Mouse (Mus musculus) limb, embryonic 13.5 days (tissue): ENCODE data around the gene Slc12a7. TPM values are rescaled to one million over a fixed set of nuclear protein-coding genes. Genes with fewer than 3 reads are reported as not detected.

ENCODE experiments used
- ATAC-seq: fragments of 200-750 bp; cut with Nextera tagmentation; 2 replicates; pipeline ENCODE4 v1.8.0; 2017; ENCODE audit warnings: low read depth, moderate number of reproducible peaks, moderate TSS enrichment; ENCODE audit not compliant: low FRiP score
- H3K27ac ChIP-seq: fragments of 300-500 bp; sonication (generic); 2 replicates; pipeline ENCODE4 v1.5.1; 2015; ENCODE audit warnings: inconsistent platforms, mild to moderate bottlenecking, moderate library complexity
- H3K27me3 ChIP-seq: fragments of 300-500 bp; sonication (generic); 2 replicates; pipeline ENCODE4 v1.6.1; 2015; ENCODE audit warnings: mild to moderate bottlenecking, inconsistent platforms
- H3K36me3 ChIP-seq: fragments of 300-500 bp; sonication (generic); 2 replicates; pipeline ENCODE4 v1.6.1; 2015; ENCODE audit warnings: inconsistent platforms, mild to moderate bottlenecking, moderate library complexity
- H3K4me1 ChIP-seq: fragments of 300-500 bp; sonication (generic); 2 replicates; pipeline ENCODE4 v1.6.1; 2015; ENCODE audit warnings: inconsistent platforms
- H3K4me2 ChIP-seq: fragments of 300-500 bp; sonication (generic); replicated peaks from 2 replicates; pipeline ENCODE4 v1.6.1; 2015; ENCODE audit warnings: inconsistent platforms, mild to moderate bottlenecking, moderate library complexity
- H3K4me3 ChIP-seq: fragments of 300-500 bp; sonication (generic); 2 replicates; pipeline ENCODE4 v1.5.1; 2015; ENCODE audit warnings: moderate library complexity, mild to moderate bottlenecking, inconsistent platforms
- H3K9ac ChIP-seq: fragments of 300-500 bp; sonication (generic); 2 replicates; pipeline ENCODE4 v1.6.1; 2015; ENCODE audit warnings: mild to moderate bottlenecking, inconsistent platforms
- H3K9me3 ChIP-seq: fragments of 300-500 bp; sonication (generic); 2 replicates; pipeline ENCODE4 v1.6.1; 2016; ENCODE audit warnings: inconsistent platforms
- WGBS: fragments of 180-500 bp; shearing (Covaris S2); methylation state at CpG from one replicate; pipeline ENCODE4 v1.1.7; 2015; 5-methylcytosine and 5-hydroxymethylcytosine counted together
- polyA plus RNA-seq: library from polyadenylated mRNA; unstranded; fragments of >200 nt; fragmentation: Nextera tagmentation; extraction: Ambion mirVana; gene quantifications from 2 replicates; pipeline ENCODE4 v1.2.1, GENCODE M21; 2015

Gene Slc12a7
- polyA plus RNA-seq, 1 experiment from 2014 or later = 28.2 TPM

- H3K27ac ChIP-seq = peak overlapping the region; percentile 92
- 0 out of 2 replicates have a peak, but pooled peaks cover 2% of the 10 kb centered on the region for H3K27me3 ChIP-seq
- peak overlapping the region; percentile 51 for H3K9ac ChIP-seq
- no peak overlapping the region for H3K4me3 ChIP-seq
- 4% methylated on average over 12 of the region's 12 CpGs for WGBS
- peaks cover 80% of the 10 kb centered on the region for H3K4me1 ChIP-seq
- no peaks in the 10 kb centered on the region for H3K9me3 ChIP-seq
- H3K4me2 ChIP-seq = peak overlapping the region; percentile 45
- peak; percentile 74 for ATAC-seq
- H3K36me3 ChIP-seq = no peaks in the 10 kb centered on the region
These were observed 100.9 kb downstream of the Slc12a7 start for GRCm38 (mm10) chr13:73833809-73834208.

- H3K4me2 ChIP-seq = peak overlapping the region; percentile 31
- H3K27me3 ChIP-seq = 0 out of 2 replicates have a peak, but pooled peaks cover 2% of the 10 kb centered on the region
- WGBS = 18% methylated on average over 4 of the region's 4 CpGs
- ATAC-seq = peak; percentile 34; the same call in 1 of the 2 replicates
- peaks cover 92% of the 10 kb centered on the region for H3K4me1 ChIP-seq
- H3K36me3 ChIP-seq = peaks cover 10% of the 10 kb centered on the region
- H3K4me3 ChIP-seq = no peak overlapping the region
- no peaks in the 10 kb centered on the region for H3K9me3 ChIP-seq
- H3K9ac ChIP-seq = no peak overlapping the region
- H3K27ac ChIP-seq = peak overlapping the region; percentile 87
These were observed 102.9 kb downstream of the Slc12a7 start for GRCm38 (mm10) chr13:73835791-73836190.

- Histone ChIP-seq H3K27ac (peak overlapping the region; percentile 87), H3K27me3 (0 out of 2 replicates have a peak, but pooled peaks cover 2% of the 10 kb centered on the region), H3K9me3 (no peaks in the 10 kb centered on the region), H3K4me1 (peaks cover 86% of the 10 kb centered on the region), H3K4me3 (no peak overlapping the region), H3K36me3 (peaks cover 12% of the 10 kb centered on the region), H3K4me2 (peak overlapping the region; percentile 31), H3K9ac (no peak overlapping the region)
- whole genome bisulfite sequencing = 60% methylated on average over 6 of the region's 6 CpGs
- no peak for ATAC-seq
These were observed 103.6 kb downstream of the Slc12a7 start for GRCm38 (mm10) chr13:73836491-73836890.

- 0 out of 2 replicates have a peak, but pooled peaks cover 2% of the 10 kb centered on the region for H3K27me3 ChIP-seq
- WGBS = 79% methylated on average over 8 of the region's 8 CpGs
- no peak overlapping the region; the same call in 1 of the 2 replicates for H3K27ac ChIP-seq
- no peak overlapping the region for H3K9ac ChIP-seq
- ATAC-seq = no peak
- H3K4me1 ChIP-seq = peaks cover 76% of the 10 kb centered on the region
- no peaks in the 10 kb centered on the region for H3K9me3 ChIP-seq
- H3K4me2 ChIP-seq = no peak overlapping the region
- peaks cover 17% of the 10 kb centered on the region for H3K36me3 ChIP-seq
- no peak overlapping the region for H3K4me3 ChIP-seq
These were observed 104.8 kb downstream of the Slc12a7 start for GRCm38 (mm10) chr13:73837708-73838107.

GRCm38 (mm10) chr13:73839137-73839548 lies 106.2 kb downstream of the Slc12a7 start:
- 67% methylated on average over 11 of the region's 11 CpGs for WGBS
- Histone ChIP-seq H3K4me2 (no peak overlapping the region), H3K36me3 (peaks cover 27% of the 10 kb centered on the region), H3K9me3 (no peaks in the 10 kb centered on the region), H3K9ac (no peak overlapping the region), H3K4me3 (no peak overlapping the region), H3K27me3 (0 out of 2 replicates have a peak, but pooled peaks cover 2% of the 10 kb centered on the region), H3K27ac (no peak overlapping the region), H3K4me1 (peaks cover 69% of the 10 kb centered on the region)
- no peak for ATAC-seq

GRCm38 (mm10) chr13:73839740-73840139 lies 106.8 kb downstream of the Slc12a7 start:
- no peak for ATAC-seq
- Histone ChIP-seq H3K27me3 (0 out of 2 replicates have a peak, but pooled peaks cover 2% of the 10 kb centered on the region), H3K4me3 (no peak overlapping the region), H3K36me3 (peaks cover 27% of the 10 kb centered on the region), H3K9me3 (no peaks in the 10 kb centered on the region), H3K4me2 (no peak overlapping the region), H3K9ac (no peak overlapping the region), H3K4me1 (peaks cover 69% of the 10 kb centered on the region), H3K27ac (no peak overlapping the region)
- 55% methylated on average over 4 of the region's 4 CpGs for WGBS

- no peak overlapping the region for H3K27ac ChIP-seq
- H3K9ac ChIP-seq = no peak overlapping the region
- H3K36me3 ChIP-seq = peaks cover 27% of the 10 kb centered on the region
- no peak overlapping the region for H3K4me3 ChIP-seq
- H3K27me3 ChIP-seq = peaks cover 21% of the 10 kb centered on the region
- ATAC-seq = no peak
- peaks cover 56% of the 10 kb centered on the region for H3K4me1 ChIP-seq
- no peaks in the 10 kb centered on the region for H3K9me3 ChIP-seq
- H3K4me2 ChIP-seq = no peak overlapping the region
These were observed 109.8 kb downstream of the Slc12a7 start for GRCm38 (mm10) chr13:73842696-73843095.

GRCm38 (mm10) chr13:73846589-73847464 lies 113.9 kb downstream of the Slc12a7 start:
- peak overlapping the region; percentile 6; the same call in 1 of the 2 replicates for H3K27ac ChIP-seq

GRCm38 (mm10) chr13:73847465-73847836 lies 114.6 kb downstream of the Slc12a7 start, which contains the start of gene Nkd2:
Nkd2 (minus strand) TSS chr13:73847631.
- Histone ChIP-seq H3K9me3 (no peaks in the 10 kb centered on the region), H3K4me2 (peak within 1 kb of the TSS; percentile 87), H3K4me3 (peak within 1 kb of the TSS; percentile 67), H3K9ac (peak within 1 kb of the TSS; percentile 83), H3K27ac (peak within 1 kb of the TSS; percentile 6; the same call in 1 of the 2 replicates), H3K36me3 (peaks cover 11% of the 10 kb centered on the region; the same call in 1 of the 2 replicates), H3K4me1 (peaks cover 31% of the 10 kb centered on the region), H3K27me3 (peaks cover 25% of the 10 kb centered on the region)
- WGBS = under 1% methylated on average over 35 of the region's 38 CpGs
- peak; percentile 88 for ATAC-seq

More at GRCm38 (mm10) chr13:73846589-73847464, 113.9 kb downstream of the Slc12a7 start:
- under 1% methylated on average over 52 of the region's 65 CpGs for WGBS
- peak overlapping the region; percentile 83 for H3K9ac ChIP-seq
- peak; percentile 73 for ATAC-seq
- peak overlapping the region; percentile 87 for H3K4me2 ChIP-seq
- peaks cover 25% of the 10 kb centered on the region for H3K27me3 ChIP-seq
- H3K4me1 ChIP-seq = peaks cover 31% of the 10 kb centered on the region
- peak overlapping the region; percentile 67 for H3K4me3 ChIP-seq
- no peaks in the 10 kb centered on the region for H3K9me3 ChIP-seq
- H3K36me3 ChIP-seq = peaks cover 12% of the 10 kb centered on the region; the same call in 1 of the 2 replicates

Other genes starting within 250 kb of the Slc12a7 start
- 0.11 and 0.13 TPM in 2 replicates for gene Slc6a3, start 196.3 kb upstream of the Slc12a7 start, polyA plus RNA-seq
- gene Clptm1l, start 129.1 kb upstream of the Slc12a7 start, polyA plus RNA-seq = 132 and 133 TPM in 2 replicates
- 9.5 and 10.6 TPM in 2 replicates for gene Tert, start 106.2 kb upstream of the Slc12a7 start, polyA plus RNA-seq
- not detected in 2 replicates for gene Slc6a18, start 55.1 kb upstream of the Slc12a7 start, polyA plus RNA-seq
- gene Slc6a19, start 28.2 kb upstream of the Slc12a7 start, polyA plus RNA-seq = 0.04 and 0.05 TPM in 2 replicates
- 40.5 and 44.5 TPM in 2 replicates for gene Nkd2, start 114.5 kb downstream of the Slc12a7 start, polyA plus RNA-seq
- 42.9 and 43.8 TPM in 2 replicates for gene Trip13, start 204.7 kb downstream of the Slc12a7 start, polyA plus RNA-seq
- gene Brd9, start 204.7 kb downstream of the Slc12a7 start, polyA plus RNA-seq = 64.7 and 65.4 TPM in 2 replicates
- not detected in 2 replicates for gene Zdhhc11, start 230.8 kb downstream of the Slc12a7 start, polyA plus RNA-seq